Mouse (Mus musculus): Measurements from ENCODE around the gene Gm11060. TPM values are rescaled to one million over a fixed set of nuclear protein-coding genes. Genes with fewer than 3 reads are reported as not detected.
A peak's percentile ranks its signal among the peaks of the same experiment; 100 is the strongest.

The Gm11060 gene
- total RNA-seq, 1 experiment: not detected

- in situ Hi-C loops (cut with MboI; ENCODE audit: low sequenced_read_pairs in 2 of 2, unreplicated experiment in 2 of 2): loop anchor here (5.0 kb wide), 2 partner anchors 533 to 538 kb away; partner anchors contain the start of gene Pax6 (in 1 of the 2)
- Histone ChIP-seq H3K27ac (ENCODE audit: insufficient read depth, low read depth, low read length, poor library complexity, severe bottlenecking) (no peak overlapping the region), H3K36me3 (ENCODE audit: control insufficient read depth, insufficient read depth, low read length, poor library complexity, severe bottlenecking) (no peaks in the 10 kb centered on the region), H3K4me3 (ENCODE audit: insufficient read depth in 1 of 2, low read depth in 1 of 2, low read length in 2 of 2, poor library complexity in 1 of 2, severe bottlenecking in 1 of 2) (peak overlapping the region in 1 of 2 experiments; percentile 9; a peak in 1 of 4 replicates), H3K9ac (ENCODE audit: insufficient read depth, low read depth, low read length, poor library complexity, severe bottlenecking) (no peak overlapping the region), H3K9me3 (ENCODE audit: control insufficient read depth, insufficient read depth, low read depth, low read length) (no peaks in the 10 kb centered on the region), H3K4me1 (ENCODE audit: control insufficient read depth in 2 of 2, insufficient read depth in 2 of 2, low read length in 2 of 2, poor library complexity in 1 of 2) (peaks cover 2% of the 10 kb centered on the region in 2 experiments; a peak in 3 of 4 replicates)
- no peak for TF ChIP-seq MAFK (IDR thresholded peaks at IDR 0.05; ENCODE audit: insufficient read depth, low read depth, low read length)
- no peak for TF ChIP-seq ZC3H11A (IDR thresholded peaks at IDR 0.05; ENCODE audit: borderline replicate concordance, low read depth, low read length)
- TF ChIP-seq CHD2 (IDR thresholded peaks at IDR 0.05; ENCODE audit: low read depth, low read length): no peak
- TF ChIP-seq ZNF384 (IDR thresholded peaks at IDR 0.05; ENCODE audit: low read depth, low read length): no peak
- no peak for DNase-seq (ENCODE audit: low read depth, low spot score)
Observed at GRCm38 (mm10) chr2:105134296-105134695, 42.5 kb downstream of the Gm11060 start.

DNA sequence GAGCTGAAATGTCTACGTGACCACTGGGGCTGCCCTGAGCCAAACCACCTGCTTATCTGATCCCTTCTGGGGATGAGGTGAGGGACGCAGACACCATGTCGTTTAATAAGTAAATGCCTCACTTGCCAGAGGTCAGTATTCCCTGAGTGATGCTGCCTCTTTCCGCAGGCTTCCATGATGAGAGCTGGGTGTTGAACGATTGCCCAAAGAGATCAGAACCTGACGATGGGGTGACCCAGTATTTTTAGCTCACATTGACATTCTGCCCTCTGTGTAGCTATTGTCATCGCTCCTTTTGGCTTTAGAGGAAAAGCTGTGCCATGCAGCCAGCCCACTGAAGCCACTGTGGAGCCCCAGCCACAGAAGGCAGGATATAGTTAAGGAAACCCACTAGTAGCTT lies 47.7 kb downstream of the Gm11060 start:
- Histone ChIP-seq H3K27ac (ENCODE audit: insufficient read depth, low read depth, low read length, poor library complexity, severe bottlenecking) (no peak overlapping the region), H3K9ac (ENCODE audit: insufficient read depth, low read depth, low read length, poor library complexity, severe bottlenecking) (no peak overlapping the region), H3K4me3 (ENCODE audit: insufficient read depth in 1 of 2, low read depth in 1 of 2, low read length in 2 of 2, poor library complexity in 1 of 2, severe bottlenecking in 1 of 2) (no peak overlapping the region), H3K9me3 (ENCODE audit: control insufficient read depth, insufficient read depth, low read depth, low read length) (no peaks in the 10 kb centered on the region), H3K36me3 (ENCODE audit: control insufficient read depth, insufficient read depth, low read length, poor library complexity, severe bottlenecking) (no peaks in the 10 kb centered on the region), H3K4me1 (ENCODE audit: control insufficient read depth in 2 of 2, insufficient read depth in 2 of 2, low read length in 2 of 2, poor library complexity in 1 of 2) (no peaks in the 10 kb centered on the region; a peak in 1 of 4 replicates)
- DNase-seq (ENCODE audit: low read depth, low spot score): no peak
- TF ChIP-seq HCFC1 (IDR thresholded peaks at IDR 0.05; ENCODE audit: borderline replicate concordance, insufficient read depth, low read length): no peak
- no peak for TF ChIP-seq MAFK (IDR thresholded peaks at IDR 0.05; ENCODE audit: insufficient read depth, low read depth, low read length)
- no peak for TF ChIP-seq ZNF384 (IDR thresholded peaks at IDR 0.05; ENCODE audit: low read depth, low read length)
- TF ChIP-seq ZC3H11A (IDR thresholded peaks at IDR 0.05; ENCODE audit: borderline replicate concordance, low read depth, low read length): no peak
- TF ChIP-seq CHD2 (IDR thresholded peaks at IDR 0.05; ENCODE audit: low read depth, low read length): no peak
- in situ Hi-C loops (cut with MboI; ENCODE audit: low sequenced_read_pairs in 2 of 2, unreplicated experiment in 2 of 2): no loop called here

DNA sequence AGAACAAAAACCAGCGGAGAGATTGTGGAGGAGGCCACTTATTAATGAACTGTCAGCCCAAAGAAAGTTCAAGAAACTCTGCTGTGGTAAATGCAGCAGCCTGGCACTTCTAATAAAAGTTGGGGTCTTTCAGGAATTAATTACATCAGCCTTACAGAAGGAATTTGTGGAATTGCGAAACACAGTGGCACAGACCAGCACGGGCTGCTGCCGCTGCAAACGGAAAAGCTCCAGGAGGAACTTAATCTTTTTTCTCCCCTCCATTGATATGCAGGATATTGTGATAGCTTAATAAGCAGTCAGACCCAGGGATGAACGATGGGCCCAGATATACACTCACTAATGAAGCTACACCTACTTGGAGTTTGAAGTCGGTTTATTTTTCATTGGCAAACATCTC lies 49.6 kb downstream of the Gm11060 start:
- no peaks in the 10 kb centered on the region for H3K4me1 ChIP-seq (ENCODE audit: control insufficient read depth in 2 of 2, insufficient read depth in 2 of 2, low read length in 2 of 2, poor library complexity in 1 of 2)
- no peaks in the 10 kb centered on the region for H3K36me3 ChIP-seq (ENCODE audit: control insufficient read depth, insufficient read depth, low read length, poor library complexity, severe bottlenecking)
- H3K27ac ChIP-seq (ENCODE audit: insufficient read depth, low read depth, low read length, poor library complexity, severe bottlenecking): no peak overlapping the region
- TF ChIP-seq CHD2 (IDR thresholded peaks at IDR 0.05; ENCODE audit: low read depth, low read length) (no peak), ZNF384 (IDR thresholded peaks at IDR 0.05; ENCODE audit: low read depth, low read length) (no peak), MAFK (IDR thresholded peaks at IDR 0.05; ENCODE audit: insufficient read depth, low read depth, low read length) (no peak), ZC3H11A (IDR thresholded peaks at IDR 0.05; ENCODE audit: borderline replicate concordance, low read depth, low read length) (no peak), HCFC1 (IDR thresholded peaks at IDR 0.05; ENCODE audit: borderline replicate concordance, insufficient read depth, low read length) (no peak)
- H3K9ac ChIP-seq (ENCODE audit: insufficient read depth, low read depth, low read length, poor library complexity, severe bottlenecking): no peak overlapping the region
- no peak for DNase-seq (ENCODE audit: low read depth, low spot score)
- no peaks in the 10 kb centered on the region for H3K9me3 ChIP-seq (ENCODE audit: control insufficient read depth, insufficient read depth, low read depth, low read length)
- in situ Hi-C loops (cut with MboI; ENCODE audit: low sequenced_read_pairs in 2 of 2, unreplicated experiment in 2 of 2): no loop called here
- no peak overlapping the region for H3K4me3 ChIP-seq (ENCODE audit: insufficient read depth in 1 of 2, low read depth in 1 of 2, low read length in 2 of 2, poor library complexity in 1 of 2, severe bottlenecking in 1 of 2)

Other genes starting within 250 kb of the Gm11060 start
- gene Prrg4, start 242.1 kb upstream of the Gm11060 start, total RNA-seq (2012; rRNA removed): 45.4 and 61.6 TPM in 2 replicates
- 2.1 and 3.5 TPM in 2 replicates for gene Ccdc73, start 224.2 kb upstream of the Gm11060 start, total RNA-seq (2012; rRNA removed)
- 163 and 229 TPM in 2 replicates for gene Eif3m, start 74.9 kb upstream of the Gm11060 start, total RNA-seq (2012; rRNA removed)
- 5.0 and 5.2 TPM in 2 replicates for gene Wt1, start 34.5 kb downstream of the Gm11060 start, total RNA-seq (2012; rRNA removed)
- gene Them7, start 132.3 kb downstream of the Gm11060 start, total RNA-seq (2012; rRNA removed): not detected in 2 replicates

All from ES-E14 (cell line).